Mouse (Mus musculus) olfactory bulb, adult 2 months (tissue): ENCODE measurements around the gene Phf12. TPM values are rescaled to one million over a fixed set of nuclear protein-coding genes. Genes with fewer than 3 reads are reported as not detected.

ENCODE experiments used
- H3K27ac ChIP-seq: fragments of 200-500 bp; 2 replicates; pipeline ENCODE4 v1.5.1; 2012; ENCODE audit warnings: low read depth, low read length; ENCODE audit not compliant: insufficient read depth
- H3K4me1 ChIP-seq: fragments of 200-500 bp; 2 replicates; pipeline ENCODE4 v1.6.1; 2012; ENCODE audit warnings: low read length; ENCODE audit not compliant: control insufficient read depth, insufficient read depth
- H3K4me3 ChIP-seq: fragments of 200-500 bp; 2 replicates; pipeline ENCODE4 v1.5.1; 2012; ENCODE audit warnings: mild to moderate bottlenecking, low read depth, low read length, moderate library complexity; ENCODE audit not compliant: insufficient read depth
- CTCF ChIP-seq: fragments of 200-500 bp; IDR thresholded peaks from 2 replicates; pipeline ENCODE4 v1.5.1; 2012; ENCODE audit warnings: low read depth, mild to moderate bottlenecking, low read length, moderate library complexity; ENCODE audit not compliant: insufficient read depth
- POLR2A ChIP-seq: fragments of 200-500 bp; IDR thresholded peaks from 2 replicates; pipeline ENCODE4 v1.6.1; 2012; ENCODE audit warnings: mild to moderate bottlenecking, low read depth, low read length, moderate library complexity; ENCODE audit not compliant: insufficient read depth
- WGBS: fragments of 180-500 bp; shearing (Covaris S2); methylation state at CpG from one replicate; pipeline ENCODE4 v1.1.7; 2018; 5-methylcytosine and 5-hydroxymethylcytosine counted together
- polyA plus RNA-seq: library from polyadenylated mRNA; stranded (reverse); fragments of >200 nt; gene quantifications from 2 replicates; pipeline ENCODE4 v1.2.4, GENCODE M21; 2012; ENCODE audit warnings: low replicate concordance; ENCODE audit not compliant: missing spikeins, insufficient read depth, insufficient read length

Gene Phf12
- polyA plus RNA-seq, 1 experiment, result 389 TPM

DNA sequence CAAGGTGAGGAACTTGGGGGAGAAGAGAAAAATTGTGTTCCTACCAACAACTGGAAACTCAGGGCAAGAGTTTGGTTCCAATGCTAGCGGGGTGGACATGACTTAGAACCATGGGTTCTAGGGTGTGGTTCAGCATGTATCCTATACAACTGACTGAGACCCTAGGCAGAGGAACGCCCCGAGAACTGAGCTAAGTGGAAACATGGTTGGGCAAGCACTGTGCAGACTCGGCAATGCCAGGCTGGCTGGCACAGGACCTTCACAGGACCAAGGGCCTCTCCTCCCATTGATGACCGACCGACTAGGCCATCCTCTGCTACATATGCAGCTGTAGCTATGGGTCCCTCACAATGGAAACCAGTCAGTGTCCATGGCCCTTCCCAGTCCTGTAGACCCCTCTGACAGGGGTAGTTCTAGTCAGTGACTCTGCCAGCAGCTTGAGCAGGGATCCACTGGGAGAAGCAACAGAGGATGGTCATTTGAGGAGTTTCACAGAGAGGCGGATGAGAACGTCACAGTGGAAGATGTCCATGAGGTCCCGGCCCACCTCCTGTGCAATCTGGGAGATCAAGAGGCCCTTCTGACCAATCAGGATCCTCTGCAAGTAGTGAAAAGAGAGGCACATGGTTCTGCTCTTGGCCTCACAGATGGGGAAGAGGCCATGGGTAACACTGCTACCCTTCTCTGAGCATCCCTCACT lies 91.2 kb downstream of the Phf12 start:
- TF ChIP-seq CTCF, result no peak
- no peak for TF ChIP-seq POLR2A
- Histone ChIP-seq H3K4me1 (0 out of 2 replicates have a peak, but pooled peaks cover 2% of the 10 kb centered on the region), H3K27ac (no peak overlapping the region), H3K4me3 (no peak overlapping the region)
- 93% methylated on average over 9 of the region's 9 CpGs for WGBS

DNA sequence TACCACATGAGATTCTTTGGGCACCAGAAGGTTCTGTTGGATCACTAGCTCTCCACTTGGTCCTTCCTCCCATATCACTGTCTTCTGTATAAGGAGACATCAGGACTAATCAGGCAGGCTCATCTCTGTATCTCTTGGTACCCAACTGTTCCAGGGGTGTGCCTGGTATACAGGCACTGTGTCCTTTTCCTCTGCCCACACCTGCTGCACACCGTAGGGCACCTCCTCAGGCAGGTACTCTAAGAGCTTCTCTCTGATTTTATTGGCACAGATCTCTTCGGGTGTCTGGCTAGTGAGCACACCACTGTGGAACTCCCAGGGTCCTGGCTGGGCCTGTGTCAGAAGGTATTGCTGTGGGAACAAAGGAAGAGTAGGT lies 91.7 kb downstream of the Phf12 start:
- TF ChIP-seq CTCF, result no peak
- TF ChIP-seq POLR2A, result no peak
- H3K4me1 ChIP-seq, result 0 out of 2 replicates have a peak, but pooled peaks cover 2% of the 10 kb centered on the region
- H3K27ac ChIP-seq, result no peak overlapping the region
- no peak overlapping the region for H3K4me3 ChIP-seq
- WGBS, result 91% methylated on average over 2 of the region's 2 CpGs

DNA sequence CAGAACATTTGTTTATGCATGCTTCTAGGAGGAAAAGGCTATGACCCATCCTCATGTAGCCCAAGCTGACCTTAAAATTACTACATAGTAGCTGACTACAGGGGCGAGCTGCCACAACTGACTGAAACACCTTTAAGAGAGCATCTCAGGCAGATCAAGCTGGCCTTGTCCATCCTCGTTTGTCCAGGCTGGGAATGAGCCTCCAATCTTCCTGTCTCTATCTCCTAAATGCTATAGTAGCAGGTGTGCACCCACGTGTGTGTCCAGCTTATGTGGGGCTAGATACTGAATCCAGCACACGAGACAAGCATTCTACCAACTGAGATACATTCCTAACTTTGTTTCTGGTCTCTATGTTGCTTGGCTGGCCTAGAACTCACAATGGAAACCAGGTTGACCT lies 92.1 kb downstream of the Phf12 start:
- TF ChIP-seq CTCF, result no peak
- no peak for TF ChIP-seq POLR2A
- 0 out of 2 replicates have a peak, but pooled peaks cover 3% of the 10 kb centered on the region for H3K4me1 ChIP-seq
- no peak overlapping the region for H3K27ac ChIP-seq
- no peak overlapping the region for H3K4me3 ChIP-seq
- WGBS, result 90% methylated on average over 4 of the region's 4 CpGs

Other genes with a start within 250 kb of the Phf12 start
- 284 TPM in 1 of 2 replicates, not detected in the other for gene Myo18a, start 219.5 kb upstream of the Phf12 start, polyA plus RNA-seq
- gene Gm10277, start 195.0 kb upstream of the Phf12 start, polyA plus RNA-seq, result not detected in 2 replicates
- not detected in 2 replicates for gene Pipox, start 88.7 kb upstream of the Phf12 start, polyA plus RNA-seq
- 109 TPM in 1 of 2 replicates, not detected in the other for gene Sez6, start 52.0 kb upstream of the Phf12 start, polyA plus RNA-seq
- not detected in 2 replicates for gene Dhrs13, start 49.5 kb downstream of the Phf12 start, polyA plus RNA-seq
- gene Flot2, start 55.2 kb downstream of the Phf12 start, polyA plus RNA-seq, result not detected in 2 replicates
- not detected in 2 replicates for gene Eral1, start 97.6 kb downstream of the Phf12 start, polyA plus RNA-seq
- gene Fam222b, start 111.9 kb downstream of the Phf12 start, polyA plus RNA-seq, result not detected in 2 replicates
- not detected in 2 replicates for gene Traf4, start 182.8 kb downstream of the Phf12 start, polyA plus RNA-seq
- not detected in 2 replicates for gene Nek8, start 193.9 kb downstream of the Phf12 start, polyA plus RNA-seq
- not detected in 2 replicates for gene Tlcd1, start 194.0 kb downstream of the Phf12 start, polyA plus RNA-seq
- gene Rpl23a, start 200.8 kb downstream of the Phf12 start, polyA plus RNA-seq, result 1,288 TPM in 1 of 2 replicates, not detected in the other
- gene Rab34, start 205.7 kb downstream of the Phf12 start, polyA plus RNA-seq, result not detected in 2 replicates
- not detected in 2 replicates for gene Proca1, start 210.6 kb downstream of the Phf12 start, polyA plus RNA-seq